Mouse (Mus musculus) frontal cortex, postnatal 36 days (tissue): ENCODE data around the gene AI661453.
A peak's percentile ranks its signal among the peaks of the same experiment; 100 is the strongest.
"Not testable (repeated sequence)": the region's sequence is repeated elsewhere in the genome, so short reads cannot be mapped to it uniquely, and the experiment has no call there.

Experiments used
- DNase-seq, 2 experiments: peaks; one replicate each; pipeline ENCODE4 v3.0.0; 2022; ENCODE audit warnings: low spot score in 2 of 2

Gene AI661453

GRCm38 (mm10) chr17:47501946-47502706 is 65.7 kb downstream of the AI661453 start, which contains the start of gene Taf8:
TSS of gene Taf8 (minus strand) at chr17:47502292.
- peak; percentile 95 for DNase-seq

- DNase-seq = not testable (repeated sequence)
These were observed 66.3 kb downstream of the AI661453 start for GRCm38 (mm10) chr17:47502707-47503045.

GRCm38 (mm10) chr17:47503689-47504088 is 67.3 kb downstream of the AI661453 start:
- DNase-seq = no peak

GRCm38 (mm10) chr17:47504228-47504627 is 67.8 kb downstream of the AI661453 start:
- no peak for DNase-seq

GRCm38 (mm10) chr17:47504941-47505346 is 68.5 kb downstream of the AI661453 start, which contains the start of gene Ccnd3:
TSS of gene Ccnd3 (plus strand) at chr17:47505051.
- DNase-seq = peak; percentile 37 to 65

- no peak for DNase-seq
These were observed 69.2 kb downstream of the AI661453 start for GRCm38 (mm10) chr17:47505566-47505965.

- DNase-seq = no peak
These were observed 69.6 kb downstream of the AI661453 start for GRCm38 (mm10) chr17:47506042-47506441.

GRCm38 (mm10) chr17:47506697-47507096 is 70.3 kb downstream of the AI661453 start:
- no peak for DNase-seq

- DNase-seq = no peak
These were observed 71.1 kb downstream of the AI661453 start for GRCm38 (mm10) chr17:47507523-47507922.

GRCm38 (mm10) chr17:47508012-47508608 is 71.7 kb downstream of the AI661453 start:
- DNase-seq = peak; percentile 89 to 90

GRCm38 (mm10) chr17:47509031-47509705 is 72.8 kb downstream of the AI661453 start:
- DNase-seq = no peak

- peak; percentile 96 to 98 for DNase-seq
These were observed 75.0 kb downstream of the AI661453 start for GRCm38 (mm10) chr17:47511111-47512020.

- DNase-seq = no peak
These were observed 76.8 kb downstream of the AI661453 start for GRCm38 (mm10) chr17:47512956-47513775.

- no peak for DNase-seq
These were observed 78.9 kb downstream of the AI661453 start for GRCm38 (mm10) chr17:47515180-47515844.

- DNase-seq = no peak
These were observed 79.8 kb downstream of the AI661453 start for GRCm38 (mm10) chr17:47516232-47516631.

- no peak for DNase-seq
These were observed 81.8 kb downstream of the AI661453 start for GRCm38 (mm10) chr17:47518205-47518604.
